Comparison of ENCODE assay signal across 18 mouse cellular contexts in the genomic region with DNA sequence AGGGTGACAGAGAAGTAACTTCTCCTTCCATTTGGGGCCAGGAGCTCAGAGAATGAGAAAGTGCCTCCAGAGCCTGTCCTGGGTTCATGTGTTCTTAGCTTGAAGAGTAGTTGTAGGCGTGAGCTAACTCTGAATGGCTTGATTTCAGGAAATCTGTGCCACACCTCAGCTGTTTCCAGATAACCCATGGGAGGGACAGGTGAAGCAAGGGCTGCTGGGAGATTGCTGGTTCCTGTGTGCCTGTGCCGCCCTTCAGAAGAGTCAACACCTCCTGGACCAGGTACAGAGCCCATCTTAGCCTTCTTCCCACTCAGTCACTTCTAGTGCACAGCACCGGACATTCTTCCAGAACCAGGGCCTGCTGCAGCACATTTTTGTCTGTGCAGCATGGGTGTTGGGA. TPM values are rescaled to one million over a fixed set of nuclear protein-coding genes. Genes with fewer than 3 reads are reported as not detected.
DNase-seq lines count a peak whose midpoint lies in the region; ATAC-seq and TF ChIP-seq lines count a peak whose summit lies in the region.
"Had no signal": no experiment of that assay in that cellular context is flagged by ENCODE, and none has a peak within 500 bp of the region (broad histone marks: within the 10 kb centered on the region; RNA-seq: fewer than 3 reads in every experiment).

No protein-coding gene starts in this region.

- H3K4me2 ChIP-seq in kidney, embryonic 15.5 days, result no peak overlapping the region
- no peak overlapping the region for H3K4me2 ChIP-seq in stomach, postnatal 0 days (replicated peaks; ENCODE audit: low read depth)
- H3K4me2 ChIP-seq in hindbrain, embryonic 16.5 days (ENCODE audit: low read length), result no peak overlapping the region
- H3K4me2 ChIP-seq in midbrain, embryonic 11.5 days, result no peak overlapping the region
- H3K4me2 ChIP-seq: embryonic facial prominence, embryonic 13.5 days; forebrain, embryonic 12.5 days; heart, embryonic 12.5 days; hindbrain, embryonic 14.5 days had no signal

- H3K36me3 ChIP-seq in kidney, embryonic 15.5 days, result peaks cover 46% of the 10 kb centered on the region
- H3K36me3 ChIP-seq in stomach, postnatal 0 days (ENCODE audit: control insufficient read depth, insufficient read depth, low read length), result peaks cover 17% of the 10 kb centered on the region
- peaks cover 31% of the 10 kb centered on the region for H3K36me3 ChIP-seq in hindbrain, embryonic 16.5 days (ENCODE audit: control insufficient read depth, insufficient read depth, low read length)
- peaks cover 15% of the 10 kb centered on the region for H3K36me3 ChIP-seq in midbrain, embryonic 11.5 days (ENCODE audit: control insufficient read depth, insufficient read depth, low read length)

- H3K27me3 ChIP-seq in kidney, embryonic 15.5 days, result no peaks in the 10 kb centered on the region
- H3K27me3 ChIP-seq in stomach, postnatal 0 days (ENCODE audit: control insufficient read depth, insufficient read depth, low read length), result no peaks in the 10 kb centered on the region
- H3K27me3 ChIP-seq in hindbrain, embryonic 16.5 days (replicated peaks; ENCODE audit: control insufficient read depth, insufficient read depth, low read length), result no peaks in the 10 kb centered on the region
- no peaks in the 10 kb centered on the region for H3K27me3 ChIP-seq in midbrain, embryonic 11.5 days (ENCODE audit: control insufficient read depth, insufficient read depth, low read length)
- H3K27me3 ChIP-seq: embryonic facial prominence, embryonic 13.5 days; forebrain, embryonic 12.5 days; heart, embryonic 12.5 days; Patski had no signal

- H3K9me3 ChIP-seq in kidney, embryonic 15.5 days (replicated peaks), result peaks cover 4% of the 10 kb centered on the region; the same call in 1 of the 2 replicates
- H3K9me3 ChIP-seq in stomach, postnatal 0 days (ENCODE audit: control insufficient read depth, low read length), result no peaks in the 10 kb centered on the region
- no peaks in the 10 kb centered on the region for H3K9me3 ChIP-seq in hindbrain, embryonic 16.5 days (ENCODE audit: control insufficient read depth, low read length)
- H3K9me3 ChIP-seq in midbrain, embryonic 11.5 days (ENCODE audit: control insufficient read depth, low read length), result no peaks in the 10 kb centered on the region
- H3K9me3 ChIP-seq: forebrain, embryonic 12.5 days had no signal

- DNase-seq in kidney, postnatal 4 days, result no peak
- peak; percentile 47 for DNase-seq in ZHBTc4 (ENCODE audit: low read depth, low spot score)
- peak; percentile 76 for DNase-seq in large intestine, adult 2 months (ENCODE audit: low read depth, low spot score)
- DNase-seq in stomach, postnatal 0 days (ENCODE audit: low spot score), result peak; percentile 84
- no peak for DNase-seq in midbrain, embryonic 11.5 days (ENCODE audit: low spot score, missing footprints)
- DNase-seq: adrenal gland, postnatal 14 days; cerebellum, adult 11-12 months; cerebellum, adult 9-11 months; gastrocnemius, adult 2 months; gastrocnemius, postnatal 25 days had no signal

- no peak for ATAC-seq in kidney, embryonic 15.5 days (replicated peaks; ENCODE audit: low FRiP score)
- peak; percentile 50 for ATAC-seq in stomach, postnatal 0 days (ENCODE audit: low FRiP score, low TSS enrichment)
- no peak for ATAC-seq in hindbrain, embryonic 16.5 days
- no peak for ATAC-seq in midbrain, embryonic 11.5 days (ENCODE audit: low FRiP score)
- ATAC-seq: Patski had no signal

- WGBS in kidney, embryonic 15.5 days, result 93% methylated on average over 3 of the region's 3 CpGs
- 48% methylated on average over 3 of the region's 3 CpGs for WGBS in large intestine, adult 2 months
- WGBS in stomach, postnatal 0 days, result 65% methylated on average over 3 of the region's 3 CpGs
- WGBS in hindbrain, embryonic 16.5 days, result 92% methylated on average over 3 of the region's 3 CpGs
- WGBS in midbrain, embryonic 11.5 days, result 88% methylated on average over 3 of the region's 3 CpGs

- TF ChIP-seq CTCF in stomach, postnatal 0 days (IDR thresholded peaks at IDR 0.05; ENCODE audit: low read depth), result no peak

- H3K4me1 ChIP-seq in kidney, embryonic 15.5 days, result peaks cover 25% of the 10 kb centered on the region
- H3K4me1 ChIP-seq in stomach, postnatal 0 days (replicated peaks; ENCODE audit: control insufficient read depth, insufficient read depth), result peaks cover 6% of the 10 kb centered on the region; the same call in 1 of the 2 replicates
- peaks cover 23% of the 10 kb centered on the region for H3K4me1 ChIP-seq in hindbrain, embryonic 16.5 days (ENCODE audit: control insufficient read depth, insufficient read depth, low read depth, low read length)
- peaks cover 20% of the 10 kb centered on the region for H3K4me1 ChIP-seq in midbrain, embryonic 11.5 days (ENCODE audit: control insufficient read depth, insufficient read depth, low read length)

- 0 out of 2 replicates have a peak overlapping the region, but pooled peaks have one; percentile 8 for H3K9ac ChIP-seq in kidney, embryonic 15.5 days
- no peak overlapping the region for H3K9ac ChIP-seq in stomach, postnatal 0 days (ENCODE audit: low read length)
- H3K9ac ChIP-seq in hindbrain, embryonic 16.5 days (ENCODE audit: low read depth, low read length), result no peak overlapping the region
- no peak overlapping the region for H3K9ac ChIP-seq in midbrain, embryonic 11.5 days (ENCODE audit: low read length)
- H3K9ac ChIP-seq: embryonic facial prominence, embryonic 13.5 days; forebrain, embryonic 12.5 days; heart, embryonic 12.5 days; hindbrain, embryonic 14.5 days had no signal

- H3K27ac ChIP-seq in kidney, embryonic 15.5 days, result no peak overlapping the region
- peak overlapping the region; percentile 45; the same call in 1 of the 2 replicates for H3K27ac ChIP-seq in stomach, postnatal 0 days (replicated peaks)
- no peak overlapping the region for H3K27ac ChIP-seq in hindbrain, embryonic 16.5 days (ENCODE audit: low read depth, low read length)
- no peak overlapping the region for H3K27ac ChIP-seq in midbrain, embryonic 11.5 days (ENCODE audit: low read depth, low read length)
- H3K27ac ChIP-seq: embryonic facial prominence, embryonic 13.5 days; forebrain, embryonic 12.5 days; gastrocnemius, adult 2 months; hindbrain, embryonic 10.5 days; hindbrain, embryonic 14.5 days had no signal

- H3K4me3 ChIP-seq in kidney, embryonic 15.5 days (replicated peaks), result no peak overlapping the region
- no peak overlapping the region for H3K4me3 ChIP-seq in stomach, postnatal 0 days (ENCODE audit: low read depth, low read length)
- no peak overlapping the region for H3K4me3 ChIP-seq in hindbrain, embryonic 16.5 days (ENCODE audit: low read length)
- no peak overlapping the region for H3K4me3 ChIP-seq in midbrain, embryonic 11.5 days (ENCODE audit: low read depth, low read length)
- H3K4me3 ChIP-seq: embryonic facial prominence, embryonic 13.5 days; forebrain, embryonic 12.5 days; gastrocnemius, adult 2 months; heart, embryonic 12.5 days; hindbrain, embryonic 10.5 days had no signal

- TF ChIP-seq EP300 in stomach, postnatal 0 days (optimal IDR thresholded peaks at IDR 0.05), result no peak

RNA-seq across cellular contexts. Expression of a gene that starts 3.6 kb away (rescaled TPM):
- polyA plus RNA-seq in kidney, embryonic 15.5 days (2015; fragmentation: Nextera tagmentation; extraction: Ambion mirVana), result 32.6 and 37.2 TPM in 2 replicates
- 25.1 and 31.3 TPM in 2 replicates for polyA plus RNA-seq in large intestine, adult 2 months (2012; rRNA removed)
- polyA plus RNA-seq in stomach, postnatal 0 days (2015; fragmentation: Nextera tagmentation; extraction: Ambion mirVana), result 21.2 and 23.3 TPM in 2 replicates
- polyA plus RNA-seq in hindbrain, embryonic 16.5 days (2015; fragmentation: Nextera tagmentation; extraction: Ambion mirVana), result 60.6 and 60.7 TPM in 2 replicates
- polyA plus RNA-seq in midbrain, embryonic 11.5 days (2014; fragmentation: Nextera tagmentation; extraction: Ambion mirVana), result 34.5 and 40.4 TPM in 2 replicates

RNA-seq across cellular contexts. Expression of a gene that starts 12.9 kb away (rescaled TPM):
- 0.55 and 0.56 TPM in 2 replicates for polyA plus RNA-seq in kidney, embryonic 15.5 days (2015; fragmentation: Nextera tagmentation; extraction: Ambion mirVana)
- polyA plus RNA-seq in large intestine, adult 2 months (2012; rRNA removed), result 21.9 and 37.1 TPM in 2 replicates
- polyA plus RNA-seq in stomach, postnatal 0 days (2015; fragmentation: Nextera tagmentation; extraction: Ambion mirVana), result 3.7 and 4.1 TPM in 2 replicates
- 0.55 and 1.1 TPM in 2 replicates for polyA plus RNA-seq in hindbrain, embryonic 16.5 days (2015; fragmentation: Nextera tagmentation; extraction: Ambion mirVana)
- 0.32 TPM in 1 of 2 replicates, not detected in the other for polyA plus RNA-seq in midbrain, embryonic 11.5 days (2014; fragmentation: Nextera tagmentation; extraction: Ambion mirVana)
- polyA plus RNA-seq: Patski had no signal

RNA-seq across cellular contexts. Expression of a gene that starts 27.2 kb away (rescaled TPM):
- 32.6 and 37.9 TPM in 2 replicates for polyA plus RNA-seq in kidney, embryonic 15.5 days (2015; fragmentation: Nextera tagmentation; extraction: Ambion mirVana)
- polyA plus RNA-seq in large intestine, adult 2 months (2012; rRNA removed), result 147 and 154 TPM in 2 replicates
- 36.7 and 42.7 TPM in 2 replicates for polyA plus RNA-seq in stomach, postnatal 0 days (2015; fragmentation: Nextera tagmentation; extraction: Ambion mirVana)
- polyA plus RNA-seq in hindbrain, embryonic 16.5 days (2015; fragmentation: Nextera tagmentation; extraction: Ambion mirVana), result 16.8 and 29.0 TPM in 2 replicates
- 13.3 TPM in 2 replicates for polyA plus RNA-seq in midbrain, embryonic 11.5 days (2014; fragmentation: Nextera tagmentation; extraction: Ambion mirVana)

RNA-seq across cellular contexts. Expression of a gene that starts 31.0 kb away (rescaled TPM):
- polyA plus RNA-seq in kidney, embryonic 15.5 days (2015; fragmentation: Nextera tagmentation; extraction: Ambion mirVana), result 12.2 and 14.7 TPM in 2 replicates
- 10.4 and 12.7 TPM in 2 replicates for polyA plus RNA-seq in large intestine, adult 2 months (2012; rRNA removed)
- 16.0 and 17.5 TPM in 2 replicates for polyA plus RNA-seq in stomach, postnatal 0 days (2015; fragmentation: Nextera tagmentation; extraction: Ambion mirVana)
- polyA plus RNA-seq in hindbrain, embryonic 16.5 days (2015; fragmentation: Nextera tagmentation; extraction: Ambion mirVana), result 15.5 and 17.3 TPM in 2 replicates
- 9.2 and 11.3 TPM in 2 replicates for polyA plus RNA-seq in midbrain, embryonic 11.5 days (2014; fragmentation: Nextera tagmentation; extraction: Ambion mirVana)

RNA-seq across cellular contexts. Expression of a gene that starts 35.1 kb away (rescaled TPM):
- polyA plus RNA-seq in kidney, embryonic 15.5 days (2015; fragmentation: Nextera tagmentation; extraction: Ambion mirVana), result 0.43 and 0.54 TPM in 2 replicates
- 0.11 and 0.18 TPM in 2 replicates for polyA plus RNA-seq in large intestine, adult 2 months (2012; rRNA removed)
- polyA plus RNA-seq in stomach, postnatal 0 days (2015; fragmentation: Nextera tagmentation; extraction: Ambion mirVana), result 0.06 and 0.16 TPM in 2 replicates
- 0.50 and 0.55 TPM in 2 replicates for polyA plus RNA-seq in hindbrain, embryonic 16.5 days (2015; fragmentation: Nextera tagmentation; extraction: Ambion mirVana)
- polyA plus RNA-seq in midbrain, embryonic 11.5 days (2014; fragmentation: Nextera tagmentation; extraction: Ambion mirVana), result 0.61 and 0.68 TPM in 2 replicates

Comparison
In these comparisons a context has a peak if more than half of its experiments do, and no peak if none do; other contexts are left out.
1. DNase-seq: peak in ZHBTc4 (single experiment), large intestine, adult 2 months (single experiment) and stomach, postnatal 0 days (single experiment); none in kidney, postnatal 4 days (0 of 2) and midbrain, embryonic 11.5 days (single experiment).